Mouse (Mus musculus) megakaryocyte-erythroid progenitor cell, adult 5-6 weeks (primary cell): Measurements from ENCODE around the gene Gm28308. TPM values are rescaled to one million over a fixed set of nuclear protein-coding genes. Genes with fewer than 3 reads are reported as not detected.

Experiments
- ATAC-seq: replicated peaks from 2 replicates; pipeline ENCODE4 v1.8.0; 2016; ENCODE audit warnings: mild to moderate bottlenecking, inconsistent platforms; ENCODE audit not compliant: severe bottlenecking, poor library complexity, low FRiP score, low TSS enrichment
- total RNA-seq, 2 experiments: library from RNA; stranded (forward) in 1 of 2; stranded (reverse) in 1 of 2; fragments of 200-1000, 215-1000 nt in 1 of 2; fragments of >200 nt in 1 of 2; fragmentation: Nextera tagmentation in 1 of 2; gene quantifications; 2 replicates each; pipeline ENCODE4 v1.2.3; 2014 to 2017

Gm28308 gene
- total RNA-seq, 2 experiments from 2014 or later, result not detected

DNA sequence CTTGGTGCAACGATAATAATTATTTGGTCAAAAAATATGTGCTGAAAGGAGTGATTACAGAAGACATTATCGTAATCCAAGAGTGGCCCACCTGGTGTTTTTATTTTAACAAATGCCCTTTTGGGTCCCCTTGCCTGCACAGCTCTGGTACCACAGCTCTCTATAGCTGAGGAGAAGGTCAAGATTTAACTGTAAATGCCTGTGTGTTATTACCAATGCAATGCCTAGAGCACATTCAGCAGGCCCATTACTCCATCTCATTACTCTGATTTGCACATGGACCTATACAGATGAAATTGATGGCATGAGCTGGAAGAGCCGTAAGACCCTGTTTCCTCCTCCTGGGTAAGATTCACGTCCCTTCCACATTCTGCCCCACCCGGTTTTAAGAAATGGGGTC, 74.0 kb downstream of the Gm28308 start:
- ATAC-seq, result no peak

DNA sequence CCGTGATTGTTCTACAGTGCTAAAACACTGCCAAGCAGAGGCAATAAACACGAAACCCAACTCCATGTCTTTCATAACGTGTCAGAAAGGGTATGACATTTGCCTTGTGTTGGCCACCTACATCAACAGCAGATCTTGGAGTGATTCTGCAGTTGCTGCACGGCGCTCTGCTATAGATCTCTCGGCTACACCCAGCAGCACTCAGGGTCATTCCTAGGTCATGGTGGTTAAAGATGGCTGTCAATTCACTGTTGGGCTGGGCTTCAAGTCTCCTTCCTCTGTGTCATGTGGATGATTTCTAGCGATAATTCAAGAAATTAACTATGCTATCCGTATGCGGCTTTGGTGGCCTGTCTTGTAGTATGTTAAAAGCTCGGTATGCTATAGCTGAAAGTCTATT, 74.6 kb downstream of the Gm28308 start:
- ATAC-seq, result no peak

DNA sequence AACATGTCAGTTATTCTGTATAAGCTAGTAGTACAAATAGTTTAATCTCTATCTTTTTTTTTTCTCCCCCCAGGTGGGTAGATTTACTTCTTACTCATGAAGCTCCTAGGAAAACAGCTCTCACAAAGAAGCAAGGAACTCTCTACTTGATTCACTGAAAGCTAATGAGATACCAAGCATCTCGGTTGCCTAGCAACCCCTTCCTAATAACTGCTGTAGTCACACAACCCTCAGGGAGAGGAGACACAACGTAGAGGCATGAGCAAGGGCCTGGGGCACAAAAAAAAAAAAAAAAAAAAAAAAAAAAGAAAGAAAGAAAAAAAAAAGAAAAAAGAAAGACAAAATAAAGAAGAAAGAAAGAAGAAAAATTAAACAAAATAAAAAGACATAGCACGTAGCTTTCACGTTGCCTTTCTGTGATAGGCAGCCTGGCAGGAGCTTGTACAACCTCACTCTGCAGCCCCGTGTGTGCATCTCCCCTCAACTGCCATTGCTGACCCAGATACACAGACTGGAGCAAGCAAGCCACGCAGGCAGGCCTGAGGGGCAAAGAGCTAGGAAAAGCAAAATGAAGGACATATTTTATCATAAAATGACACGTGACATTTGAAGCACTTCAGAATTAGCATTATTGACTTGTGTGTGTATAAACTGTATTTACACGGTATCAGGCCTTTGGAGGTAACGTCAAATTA, 75.2 kb downstream of the Gm28308 start:
- ATAC-seq, result no peak

DNA sequence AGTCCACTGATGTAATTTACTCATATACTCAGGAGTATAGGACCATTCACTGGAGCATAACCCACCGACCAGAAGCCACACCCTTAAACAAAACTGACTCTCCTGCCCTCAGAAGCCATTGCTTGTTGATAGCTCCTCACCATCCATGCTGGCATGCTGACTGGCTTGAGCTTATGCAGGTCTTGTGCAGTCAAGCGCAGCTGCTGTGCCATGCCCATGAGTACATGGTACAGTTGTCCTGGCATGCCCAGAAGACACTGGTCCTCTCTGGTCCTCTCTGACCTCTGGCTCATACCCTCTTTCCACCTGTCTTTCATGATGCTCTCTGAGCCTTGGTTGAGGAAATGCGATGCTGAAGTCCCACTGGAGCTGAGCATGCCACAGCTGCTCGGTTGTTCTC, 89.5 kb downstream of the Gm28308 start:
- ATAC-seq, result no peak

DNA sequence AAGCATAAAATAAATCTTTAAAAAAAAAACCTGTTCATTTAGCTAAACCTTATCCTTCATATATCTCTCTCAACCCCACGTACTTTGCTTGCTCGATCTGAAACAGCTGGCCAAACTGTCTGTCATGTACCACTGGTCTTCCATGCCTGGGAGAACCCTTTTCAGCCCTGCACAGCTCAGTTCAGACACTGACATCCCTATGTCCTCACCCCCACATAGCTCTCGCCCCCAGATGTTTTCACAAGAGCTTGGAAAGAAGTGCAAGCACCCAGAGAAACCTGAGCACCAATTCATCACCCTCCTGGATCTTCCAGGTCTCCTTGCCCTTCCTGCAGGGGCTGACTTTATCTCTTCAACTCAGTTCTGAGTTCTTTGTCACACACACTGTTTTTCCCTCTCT, 92.0 kb downstream of the Gm28308 start:
- ATAC-seq, result no peak

DNA sequence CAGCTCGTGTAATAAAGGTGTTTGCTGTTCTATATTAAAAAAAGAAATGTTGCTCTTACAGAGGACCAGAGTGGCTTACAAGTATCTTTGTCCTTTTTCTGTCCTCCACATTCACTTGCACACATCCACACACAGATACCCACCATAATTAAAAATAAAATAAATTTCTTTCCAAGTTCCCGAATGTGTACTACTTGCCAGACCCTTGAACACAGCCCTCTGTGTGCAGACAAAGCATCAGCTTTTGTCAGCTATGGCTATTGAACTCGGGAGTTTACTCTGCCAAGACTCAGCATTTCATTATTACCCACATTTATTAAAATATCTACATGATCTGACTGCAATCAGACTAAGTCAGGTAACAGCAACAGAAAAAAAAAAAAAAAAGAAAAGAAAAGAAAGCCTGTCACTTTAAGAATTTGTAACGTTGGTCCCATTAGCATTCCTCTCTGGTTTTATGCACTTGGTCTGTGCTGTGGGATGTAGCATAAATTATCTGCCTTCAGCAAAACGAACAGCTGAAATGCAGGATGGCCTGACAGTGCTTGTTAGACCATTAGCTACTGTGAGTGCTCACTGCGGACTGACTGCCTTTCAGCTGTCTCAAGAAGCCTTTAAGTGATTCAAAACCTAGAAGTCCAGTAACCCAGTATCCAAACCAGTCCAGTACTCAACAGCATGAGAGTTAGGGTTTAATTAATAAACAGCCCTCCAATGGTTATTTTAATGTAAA, 94.1 kb downstream of the Gm28308 start:
- no peak for ATAC-seq

DNA sequence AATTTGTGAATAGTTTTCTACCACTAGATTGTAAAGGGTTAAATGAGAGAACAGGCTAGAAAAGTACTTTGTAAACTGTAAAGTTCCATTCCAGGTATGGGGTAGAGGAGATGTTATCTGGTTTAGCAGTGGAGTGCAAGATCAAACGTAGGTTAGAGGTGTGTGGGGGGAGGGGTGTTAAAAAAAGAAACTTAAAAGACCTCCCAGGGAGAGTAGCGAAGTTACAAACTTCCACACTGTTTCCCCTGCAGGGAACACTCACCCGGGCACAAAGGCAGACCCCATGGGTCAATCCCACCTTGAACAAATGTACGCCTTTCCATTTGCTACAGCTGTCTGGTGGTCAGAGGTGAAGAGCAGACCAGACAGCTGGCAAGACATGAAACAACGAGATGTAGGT, 97.2 kb downstream of the Gm28308 start:
- ATAC-seq, result no peak

Other genes starting within 250 kb of the Gm28308 start
- gene Skap2, start 200.8 kb downstream of the Gm28308 start, total RNA-seq (2014; fragmentation: Nextera tagmentation), result 18.5 and 30.0 TPM in 2 replicates
- gene Skap2, start 200.8 kb downstream of the Gm28308 start, total RNA-seq (2017), result 44.3 and 66.4 TPM in 2 replicates
- not detected in 2 replicates for gene Hoxa1, start 55.0 kb downstream of the Gm28308 start, total RNA-seq (2014; fragmentation: Nextera tagmentation)
- gene Hoxa1, start 55.0 kb downstream of the Gm28308 start, total RNA-seq (2017), result 0.34 TPM in 1 of 2 replicates, not detected in the other
- 1.4 TPM in 1 of 2 replicates, not detected in the other for gene Hoxa2, start 48.5 kb downstream of the Gm28308 start, total RNA-seq (2014; fragmentation: Nextera tagmentation)
- not detected in 2 replicates for gene Hoxa2, start 48.5 kb downstream of the Gm28308 start, total RNA-seq (2017)
- gene 5730596B20Rik, start 35.8 kb downstream of the Gm28308 start, total RNA-seq (2014; fragmentation: Nextera tagmentation), result not detected in 2 replicates
- not detected in 2 replicates for gene 5730596B20Rik, start 35.8 kb downstream of the Gm28308 start, total RNA-seq (2017)
- gene Hoxa4, start 21.6 kb downstream of the Gm28308 start, total RNA-seq (2014; fragmentation: Nextera tagmentation), result 1.9 and 2.2 TPM in 2 replicates
- 0.46 and 0.66 TPM in 2 replicates for gene Hoxa4, start 21.6 kb downstream of the Gm28308 start, total RNA-seq (2017)
- gene Hoxa5, start 8.8 kb downstream of the Gm28308 start, total RNA-seq (2014; fragmentation: Nextera tagmentation), result 1.1 and 2.6 TPM in 2 replicates
- 0.56 and 0.76 TPM in 2 replicates for gene Hoxa5, start 8.8 kb downstream of the Gm28308 start, total RNA-seq (2017)
- gene Hoxa6, start 4.6 kb downstream of the Gm28308 start, total RNA-seq (2014; fragmentation: Nextera tagmentation), result 1.5 TPM in 1 of 2 replicates, not detected in the other
- gene Hoxa6, start 4.6 kb downstream of the Gm28308 start, total RNA-seq (2017), result not detected in 2 replicates
- 0.77 and 1.4 TPM in 2 replicates for gene Hoxa3, start within 50 bp of the Gm28308 start, total RNA-seq (2014; fragmentation: Nextera tagmentation)
- not detected in 2 replicates for gene Hoxa3, start within 50 bp of the Gm28308 start, total RNA-seq (2017)
- gene Hoxa7, start 8.5 kb upstream of the Gm28308 start, total RNA-seq (2014; fragmentation: Nextera tagmentation), result 3.4 and 4.1 TPM in 2 replicates
- 2.6 and 3.1 TPM in 2 replicates for gene Hoxa7, start 8.5 kb upstream of the Gm28308 start, total RNA-seq (2017)
- gene Hoxa9, start 17.8 kb upstream of the Gm28308 start, total RNA-seq (2014; fragmentation: Nextera tagmentation), result 7.6 and 9.7 TPM in 2 replicates
- gene Hoxa9, start 17.8 kb upstream of the Gm28308 start, total RNA-seq (2017), result 10.3 and 27.1 TPM in 2 replicates
- gene Hoxa10, start 27.5 kb upstream of the Gm28308 start, total RNA-seq (2014; fragmentation: Nextera tagmentation), result not detected in 2 replicates
- 0.34 TPM in 1 of 2 replicates, not detected in the other for gene Hoxa10, start 27.5 kb upstream of the Gm28308 start, total RNA-seq (2017)
- gene Hoxa11, start 32.5 kb upstream of the Gm28308 start, total RNA-seq (2014; fragmentation: Nextera tagmentation), result not detected in 2 replicates
- not detected in 2 replicates for gene Hoxa11, start 32.5 kb upstream of the Gm28308 start, total RNA-seq (2017)
- not detected in 2 replicates for gene Hoxa13, start 47.5 kb upstream of the Gm28308 start, total RNA-seq (2014; fragmentation: Nextera tagmentation)
- gene Hoxa13, start 47.5 kb upstream of the Gm28308 start, total RNA-seq (2017), result not detected in 2 replicates
- gene Evx1, start 100.2 kb upstream of the Gm28308 start, total RNA-seq (2014; fragmentation: Nextera tagmentation), result not detected in 2 replicates
- gene Evx1, start 100.2 kb upstream of the Gm28308 start, total RNA-seq (2017), result not detected in 2 replicates